Mouse (Mus musculus): ENCODE measurements around the gene Fam243. TPM values are rescaled to one million over a fixed set of nuclear protein-coding genes. Genes with fewer than 3 reads are reported as not detected.

Gene Fam243
- polyA plus RNA-seq, 1 experiment: not detected

DNA sequence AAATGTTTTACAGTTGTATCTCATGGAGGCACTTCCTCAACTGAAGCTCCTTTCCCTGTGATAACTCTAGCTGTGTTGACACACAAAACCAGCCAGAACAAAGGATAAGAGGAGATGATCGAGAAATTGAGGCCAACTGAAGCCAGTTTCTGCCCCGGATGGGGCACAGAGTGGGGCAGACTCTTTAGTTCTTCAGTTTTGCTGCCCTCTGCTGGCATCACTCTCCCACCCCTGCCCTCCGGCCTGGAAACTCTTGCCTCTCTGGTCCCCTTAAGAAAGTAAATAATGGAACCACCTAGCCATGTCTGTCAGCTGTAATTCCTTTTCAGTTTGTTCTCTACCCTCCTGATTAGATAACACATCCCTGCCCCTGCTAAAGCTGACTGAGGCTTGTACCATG lies 13.3 kb downstream of the Fam243 start:
- Histone ChIP-seq H3K27ac (ENCODE audit: insufficient read depth, low read depth, low read length) (no peak overlapping the region), H3K27me3 (ENCODE audit: control insufficient read depth, insufficient read depth, low read length) (no peaks in the 10 kb centered on the region), H3K4me1 (ENCODE audit: control insufficient read depth, insufficient read depth, insufficient read length, low read length) (no peaks in the 10 kb centered on the region), H3K4me3 (ENCODE audit: low read depth, low read length) (no peak overlapping the region), H3K36me3 (ENCODE audit: control insufficient read depth, insufficient read depth, low read length) (peaks cover 22% of the 10 kb centered on the region)
- WGBS: 65% methylated on average over 3 of the region's 3 CpGs
- TF ChIP-seq CTCF (IDR thresholded peaks at IDR 0.05; ENCODE audit: extremely low read depth, insufficient read length, insufficient replicate concordance, low read depth, low read length): peak; percentile 10; the same call in 1 of the 2 replicates
- TF ChIP-seq POLR2A (IDR thresholded peaks at IDR 0.05; ENCODE audit: low read depth, low read length): no peak

DNA sequence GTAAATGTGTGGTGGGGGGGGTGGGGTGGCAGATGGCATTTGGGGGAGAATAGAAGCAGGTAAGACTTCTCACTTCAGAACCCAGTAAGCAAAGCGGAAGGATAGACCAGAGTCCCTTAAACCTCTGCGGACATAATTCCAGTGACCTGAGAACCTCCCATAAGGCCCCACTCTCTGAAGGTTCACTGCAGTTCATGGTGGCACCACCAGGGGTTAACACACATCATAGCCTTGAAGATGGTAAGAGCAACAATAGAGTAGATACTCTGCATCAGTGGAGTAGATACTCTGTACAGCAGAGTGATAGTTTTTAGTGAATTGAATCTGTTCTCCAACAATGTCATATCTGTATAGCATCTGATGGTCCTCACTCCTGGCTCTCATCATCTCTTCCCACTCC lies 15.7 kb downstream of the Fam243 start:
- H3K4me1 ChIP-seq (ENCODE audit: control insufficient read depth, insufficient read depth, insufficient read length, low read length): peaks cover 9% of the 10 kb centered on the region; the same call in 1 of the 2 replicates
- no peaks in the 10 kb centered on the region for H3K27me3 ChIP-seq (ENCODE audit: control insufficient read depth, insufficient read depth, low read length)
- TF ChIP-seq CTCF (IDR thresholded peaks at IDR 0.05; ENCODE audit: extremely low read depth, insufficient read length, insufficient replicate concordance, low read depth, low read length): no peak
- TF ChIP-seq POLR2A (IDR thresholded peaks at IDR 0.05; ENCODE audit: low read depth, low read length): no peak
- no peak overlapping the region for H3K27ac ChIP-seq (ENCODE audit: insufficient read depth, low read depth, low read length)
- 93% methylated on average over 2 of the region's 2 CpGs for WGBS
- peaks cover 11% of the 10 kb centered on the region for H3K36me3 ChIP-seq (ENCODE audit: control insufficient read depth, insufficient read depth, low read length)
- no peak overlapping the region for H3K4me3 ChIP-seq (ENCODE audit: low read depth, low read length)

DNA sequence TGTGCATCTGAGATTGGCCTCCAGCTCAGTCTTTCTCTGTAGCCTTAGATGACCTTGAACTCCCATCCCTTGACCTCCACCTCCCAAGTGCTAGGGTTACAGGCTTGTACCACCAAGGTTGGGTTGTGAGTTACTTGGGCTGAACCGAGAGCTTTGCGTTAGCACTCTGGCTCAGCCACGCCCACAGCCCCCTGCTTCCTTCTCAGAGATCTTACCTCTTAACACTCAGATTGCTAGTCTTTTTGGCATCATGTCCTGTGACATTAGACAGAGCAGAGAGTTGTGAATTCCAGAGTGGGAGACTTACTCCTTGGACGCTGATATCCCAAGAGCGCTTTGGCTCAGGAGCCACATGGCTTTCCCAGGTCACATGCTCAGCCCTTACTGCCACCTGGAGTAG lies 18.7 kb downstream of the Fam243 start:
- Histone ChIP-seq H3K4me1 (ENCODE audit: control insufficient read depth, insufficient read depth, insufficient read length, low read length) (peaks cover 10% of the 10 kb centered on the region; the same call in 1 of the 2 replicates), H3K27me3 (ENCODE audit: control insufficient read depth, insufficient read depth, low read length) (no peaks in the 10 kb centered on the region), H3K27ac (ENCODE audit: insufficient read depth, low read depth, low read length) (no peak overlapping the region), H3K36me3 (ENCODE audit: control insufficient read depth, insufficient read depth, low read length) (peaks cover 4% of the 10 kb centered on the region), H3K4me3 (ENCODE audit: low read depth, low read length) (no peak overlapping the region)
- no peak for TF ChIP-seq CTCF (IDR thresholded peaks at IDR 0.05; ENCODE audit: extremely low read depth, insufficient read length, insufficient replicate concordance, low read depth, low read length)
- no peak for TF ChIP-seq POLR2A (IDR thresholded peaks at IDR 0.05; ENCODE audit: low read depth, low read length)
- WGBS: 58% methylated on average over 5 of the region's 5 CpGs

DNA sequence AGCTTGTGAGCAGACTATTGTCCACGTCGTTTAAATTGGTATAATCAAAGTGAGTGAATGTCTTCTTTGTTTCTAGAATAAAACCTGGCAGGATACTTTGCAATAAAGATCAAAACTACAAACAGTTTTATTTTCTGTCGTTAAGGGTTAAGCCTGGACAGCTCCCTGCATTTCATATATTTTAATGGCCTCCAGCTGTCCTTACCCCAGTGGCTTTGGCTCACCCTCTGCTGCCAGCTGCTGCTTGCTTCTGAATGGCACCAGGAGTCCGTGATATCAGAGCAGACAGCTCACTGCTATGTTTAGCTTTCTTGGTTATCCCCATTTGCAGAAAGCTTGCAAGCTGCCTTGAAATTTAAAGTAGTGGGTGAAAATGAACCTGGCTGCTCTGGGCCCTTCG lies 19.3 kb downstream of the Fam243 start:
- Histone ChIP-seq H3K27ac (ENCODE audit: insufficient read depth, low read depth, low read length) (no peak overlapping the region), H3K27me3 (ENCODE audit: control insufficient read depth, insufficient read depth, low read length) (no peaks in the 10 kb centered on the region), H3K4me3 (ENCODE audit: low read depth, low read length) (peak overlapping the region; percentile 79; the same call in 1 of the 2 replicates), H3K36me3 (ENCODE audit: control insufficient read depth, insufficient read depth, low read length) (peaks cover 4% of the 10 kb centered on the region), H3K4me1 (ENCODE audit: control insufficient read depth, insufficient read depth, insufficient read length, low read length) (peaks cover 10% of the 10 kb centered on the region; the same call in 1 of the 2 replicates)
- no peak for TF ChIP-seq CTCF (IDR thresholded peaks at IDR 0.05; ENCODE audit: extremely low read depth, insufficient read length, insufficient replicate concordance, low read depth, low read length)
- no peak for TF ChIP-seq POLR2A (IDR thresholded peaks at IDR 0.05; ENCODE audit: low read depth, low read length)
- 23% methylated on average over 5 of the region's 5 CpGs for WGBS

DNA sequence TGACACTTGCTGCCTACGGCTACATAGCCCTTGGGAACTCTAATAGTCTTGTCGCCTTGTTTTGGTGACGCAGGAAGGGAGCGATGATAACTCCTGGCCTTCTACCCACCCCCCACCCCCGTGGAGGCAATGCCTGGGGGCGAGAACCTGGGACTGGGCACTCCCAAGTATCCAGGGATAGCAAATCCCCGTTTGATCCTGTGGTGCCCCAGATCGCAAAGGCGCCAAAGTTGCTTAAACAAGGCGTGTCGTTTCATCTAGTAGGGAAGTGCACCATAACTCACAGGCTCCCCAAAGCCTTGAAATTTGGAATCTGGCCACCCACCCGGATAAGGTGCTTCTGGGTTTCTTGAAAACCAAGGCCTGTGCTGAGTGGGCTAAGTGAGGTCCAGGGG lies 19.8 kb downstream of the Fam243 start:
- Histone ChIP-seq H3K4me3 (ENCODE audit: low read depth, low read length) (peak overlapping the region; percentile 79), H3K4me1 (ENCODE audit: control insufficient read depth, insufficient read depth, insufficient read length, low read length) (peaks cover 10% of the 10 kb centered on the region; the same call in 1 of the 2 replicates), H3K27ac (ENCODE audit: insufficient read depth, low read depth, low read length) (0 out of 2 replicates have a peak overlapping the region, but pooled peaks have one; percentile 3), H3K36me3 (ENCODE audit: control insufficient read depth, insufficient read depth, low read length) (peaks cover 3% of the 10 kb centered on the region; the same call in 1 of the 2 replicates), H3K27me3 (ENCODE audit: control insufficient read depth, insufficient read depth, low read length) (no peaks in the 10 kb centered on the region)
- TF ChIP-seq POLR2A (IDR thresholded peaks at IDR 0.05; ENCODE audit: low read depth, low read length) (no peak), CTCF (IDR thresholded peaks at IDR 0.05; ENCODE audit: extremely low read depth, insufficient read length, insufficient replicate concordance, low read depth, low read length) (no peak)
- 1% methylated on average over 12 of the region's 12 CpGs for WGBS

DNA sequence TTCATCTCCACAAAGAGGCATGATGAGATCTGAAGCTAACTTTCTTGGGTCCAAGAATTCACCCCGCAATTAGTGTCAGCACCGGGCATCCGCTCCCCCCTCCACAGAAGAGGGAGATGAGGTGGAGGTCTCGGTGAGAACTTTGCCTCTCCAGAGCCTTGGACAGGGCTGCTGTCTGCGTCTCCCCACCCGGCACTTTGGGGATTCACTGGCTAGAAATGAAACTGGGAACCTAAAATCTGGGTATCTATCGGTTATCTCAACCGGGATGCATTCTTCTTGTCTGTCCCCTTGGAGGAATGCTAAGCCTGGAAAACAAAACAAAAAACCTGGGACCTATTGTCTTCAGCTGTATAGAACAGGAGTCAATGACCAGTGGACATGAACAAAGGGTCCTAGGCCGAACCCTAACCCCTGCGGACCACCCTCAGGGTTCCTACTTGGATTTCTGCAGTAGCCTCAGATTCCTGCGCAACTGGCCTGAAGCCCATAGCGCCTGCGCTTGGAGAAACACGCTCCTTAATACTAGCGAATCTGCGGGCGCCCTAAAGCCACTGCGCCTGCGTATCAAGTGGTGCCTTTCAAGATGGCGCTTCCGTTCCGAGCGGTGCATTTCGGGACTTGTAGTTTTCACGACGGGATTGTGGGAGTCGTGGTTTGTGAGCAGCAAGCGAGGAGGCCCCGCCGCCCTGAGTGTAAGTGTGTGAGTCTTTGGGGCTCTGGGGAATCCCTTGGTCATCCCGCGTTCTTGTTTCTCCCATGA lies 20.4 kb downstream of the Fam243 start, which contains the start of gene Smim11:
TSS of gene Smim11 (plus strand) at position 638 of the 763 bp plus-strand sequence.
- 6% methylated on average over 32 of the region's 32 CpGs for WGBS
- no peaks in the 10 kb centered on the region for H3K27me3 ChIP-seq (ENCODE audit: control insufficient read depth, insufficient read depth, low read length)
- TF ChIP-seq POLR2A (IDR thresholded peaks at IDR 0.05; ENCODE audit: low read depth, low read length) (peak; percentile 69), CTCF (IDR thresholded peaks at IDR 0.05; ENCODE audit: extremely low read depth, insufficient read length, insufficient replicate concordance, low read depth, low read length) (no peak)
- H3K27ac ChIP-seq (ENCODE audit: insufficient read depth, low read depth, low read length): 0 out of 2 replicates have a peak within 1 kb of the TSS, but pooled peaks have one; percentile 3
- peaks cover 2% of the 10 kb centered on the region; the same call in 1 of the 2 replicates for H3K36me3 ChIP-seq (ENCODE audit: control insufficient read depth, insufficient read depth, low read length)
- H3K4me1 ChIP-seq (ENCODE audit: control insufficient read depth, insufficient read depth, insufficient read length, low read length): peaks cover 10% of the 10 kb centered on the region; the same call in 1 of the 2 replicates
- peak within 1 kb of the TSS; percentile 79 for H3K4me3 ChIP-seq (ENCODE audit: low read depth, low read length)

DNA sequence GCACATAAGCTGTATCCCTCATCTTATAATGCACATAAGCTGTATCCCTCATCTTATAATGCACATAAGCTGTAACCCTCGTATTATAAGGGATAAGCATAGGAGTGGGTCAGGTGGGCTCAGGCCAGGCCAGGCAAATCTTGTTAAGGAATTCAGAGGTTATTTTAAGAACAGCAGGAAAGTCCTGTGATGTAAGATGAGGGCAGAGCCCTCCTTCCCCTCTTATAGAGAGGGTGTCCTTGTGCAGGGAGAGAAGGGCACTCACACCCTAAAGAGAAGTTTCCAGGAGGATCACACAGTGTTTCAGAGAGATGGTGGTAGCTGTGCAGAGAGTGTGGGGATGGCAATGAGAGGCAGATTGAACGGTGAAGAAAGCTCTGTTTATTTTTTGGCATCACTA lies 25.9 kb downstream of the Fam243 start:
- Histone ChIP-seq H3K4me1 (ENCODE audit: control insufficient read depth, insufficient read depth, insufficient read length, low read length) (no peaks in the 10 kb centered on the region), H3K27me3 (ENCODE audit: control insufficient read depth, insufficient read depth, low read length) (no peaks in the 10 kb centered on the region), H3K36me3 (ENCODE audit: control insufficient read depth, insufficient read depth, low read length) (no peaks in the 10 kb centered on the region), H3K27ac (ENCODE audit: insufficient read depth, low read depth, low read length) (no peak overlapping the region), H3K4me3 (ENCODE audit: low read depth, low read length) (no peak overlapping the region)
- TF ChIP-seq POLR2A (IDR thresholded peaks at IDR 0.05; ENCODE audit: low read depth, low read length) (no peak), CTCF (IDR thresholded peaks at IDR 0.05; ENCODE audit: extremely low read depth, insufficient read length, insufficient replicate concordance, low read depth, low read length) (no peak)
- 62% methylated on average over 2 of the region's 2 CpGs for WGBS
